Mouse (Mus musculus) left cerebral cortex, adult 2 months (tissue): ENCODE measurements around the gene Adk. TPM values are rescaled to one million over a fixed set of nuclear protein-coding genes. Genes with fewer than 3 reads are reported as not detected.
"Not testable (repeated sequence)": the region's sequence is repeated elsewhere in the genome, so short reads cannot be mapped to it uniquely, and the experiment has no call there.

Experiments used
- DNase-seq, 2 experiments: peaks; one replicate each; pipeline ENCODE4 v3.0.0; 2021 to 2022; ENCODE audit warnings: low spot score in 2 of 2, mixed read lengths in 1 of 2; ENCODE audit errors: extremely low spot score in 1 of 2
- H3K27ac ChIP-seq: fragments of 200-600 bp; 2 replicates; pipeline ENCODE4 v1.8.1; 2022
- H3K4me3 ChIP-seq: fragments of 200-600 bp; 2 replicates; pipeline ENCODE4 v1.8.1; 2022
- CTCF ChIP-seq: fragments of 200-600 bp; IDR thresholded peaks from 2 replicates; pipeline ENCODE4 v1.8.1; 2022; ENCODE audit warnings: antibody characterized with exemption, mild to moderate bottlenecking, moderate library complexity
- intact Hi-C: fragments of 180-260 bp; cut with DNase I; formaldehyde crosslinking; loops from one replicate; pipeline ENCODE4 v1.15.1; 2025
- total RNA-seq, 2 experiments: library from RNA; stranded (reverse); gene quantifications; 2 replicates each; pipeline ENCODE4 v1.2.3; 2021

The Adk gene
- total RNA-seq, 2 experiments from 2014 or later: 59.5 to 69.6 TPM

DNA sequence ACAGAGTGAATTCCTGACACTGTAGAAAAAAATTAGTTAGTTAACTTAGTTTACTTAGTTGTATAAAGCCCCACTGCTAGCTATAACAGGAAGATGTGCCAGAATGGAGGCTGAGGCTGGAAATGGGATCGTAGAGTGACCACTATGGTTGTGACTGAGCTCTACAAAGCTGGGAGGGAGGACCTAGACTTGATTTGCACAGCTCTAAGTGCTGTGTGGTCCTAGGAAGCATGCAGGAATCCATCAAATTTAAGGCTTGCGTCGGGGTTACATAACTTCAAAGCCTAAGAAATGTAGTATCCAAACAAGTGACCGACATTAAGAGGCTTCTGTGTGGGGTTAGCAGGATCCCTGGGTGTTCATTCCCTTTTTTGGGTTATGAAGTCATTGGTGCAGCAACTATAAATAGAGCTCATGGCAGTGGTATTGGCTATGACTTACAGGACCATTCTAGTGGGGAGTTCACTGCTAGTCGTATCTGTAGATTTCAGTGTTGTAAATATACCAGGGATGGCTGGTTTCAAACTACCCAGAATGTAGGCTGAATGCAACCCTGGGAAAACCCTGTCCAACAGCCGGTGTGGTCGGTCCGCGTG lies 410.8 kb downstream of the Adk start:
- no peak for TF ChIP-seq CTCF
- intact Hi-C loops: no loop called here
- no peak overlapping the region for H3K27ac ChIP-seq
- no peak for DNase-seq
- H3K4me3 ChIP-seq: no peak overlapping the region

DNA sequence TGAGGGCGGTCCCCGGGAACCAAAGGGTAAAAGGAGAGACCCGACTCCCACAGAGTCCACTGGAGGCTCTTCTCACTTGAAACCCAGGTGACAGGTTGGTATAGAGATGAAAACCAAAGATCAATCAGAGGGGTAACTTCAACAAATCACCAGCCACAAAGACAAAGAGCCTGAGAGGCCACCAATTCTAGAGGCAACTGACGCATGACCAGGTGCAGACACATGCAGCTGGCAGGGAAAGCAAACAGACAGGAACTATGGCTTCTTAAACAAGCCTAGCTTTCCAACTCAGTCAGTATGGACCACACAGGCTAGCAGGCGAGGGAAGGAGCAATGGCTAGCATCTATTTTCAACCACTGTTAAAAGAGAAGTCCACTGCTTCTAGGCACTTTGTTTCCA lies 418.0 kb downstream of the Adk start:
- TF ChIP-seq CTCF: no peak
- DNase-seq: no peak
- intact Hi-C loops: no loop called here
- Histone ChIP-seq H3K27ac (no peak overlapping the region), H3K4me3 (no peak overlapping the region)

DNA sequence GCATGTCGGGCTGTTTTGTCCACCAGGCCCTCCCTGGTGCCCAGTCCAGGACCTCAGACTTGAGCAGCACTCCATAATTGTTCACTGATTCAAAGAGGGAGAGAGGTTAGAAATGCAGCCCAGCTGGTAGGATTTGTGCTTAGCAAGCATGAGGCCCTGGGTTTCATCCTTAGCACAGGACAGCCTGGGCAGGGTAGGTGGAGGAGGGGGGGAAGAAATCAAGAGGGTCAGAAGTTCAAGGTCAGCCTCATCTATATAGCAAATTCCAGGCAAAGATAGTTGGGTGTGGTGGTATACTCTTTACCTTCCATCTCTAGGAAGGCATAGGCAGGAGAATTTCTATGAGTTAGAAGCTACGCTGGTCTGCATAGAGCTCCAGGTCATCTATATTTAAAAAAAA lies 419.6 kb downstream of the Adk start:
- DNase-seq: no peak
- no peak overlapping the region for H3K4me3 ChIP-seq
- intact Hi-C loops: no loop called here
- no peak for TF ChIP-seq CTCF
- H3K27ac ChIP-seq: no peak overlapping the region

DNA sequence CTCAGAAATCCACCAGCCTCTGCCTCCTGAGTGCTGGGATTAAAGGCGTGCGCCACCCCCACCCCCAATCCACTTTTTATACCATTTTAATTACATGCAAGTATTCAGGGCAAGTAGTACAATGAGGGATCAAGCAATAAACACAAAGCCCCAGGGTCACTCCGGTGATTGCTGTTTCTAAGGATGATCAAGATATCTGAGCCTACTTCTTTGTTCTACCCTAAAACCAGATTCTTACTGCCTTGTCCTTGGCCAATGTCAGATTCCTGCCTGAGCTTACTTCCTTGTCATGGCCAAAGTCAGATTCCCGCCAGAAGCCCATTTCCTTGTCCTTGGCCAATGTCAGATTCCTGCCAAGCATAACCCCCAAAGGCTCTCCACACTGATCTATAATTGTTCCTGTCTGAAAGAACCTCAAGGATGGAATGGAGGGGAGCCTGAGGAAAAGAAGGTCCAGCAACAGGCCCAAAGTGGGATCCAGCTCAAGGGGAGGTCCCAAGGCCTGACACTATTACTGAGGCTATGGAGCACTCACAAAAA lies 422.3 kb downstream of the Adk start:
- H3K4me3 ChIP-seq, intact Hi-C loops, DNase-seq, H3K27ac ChIP-seq: not testable (repeated sequence)

DNA sequence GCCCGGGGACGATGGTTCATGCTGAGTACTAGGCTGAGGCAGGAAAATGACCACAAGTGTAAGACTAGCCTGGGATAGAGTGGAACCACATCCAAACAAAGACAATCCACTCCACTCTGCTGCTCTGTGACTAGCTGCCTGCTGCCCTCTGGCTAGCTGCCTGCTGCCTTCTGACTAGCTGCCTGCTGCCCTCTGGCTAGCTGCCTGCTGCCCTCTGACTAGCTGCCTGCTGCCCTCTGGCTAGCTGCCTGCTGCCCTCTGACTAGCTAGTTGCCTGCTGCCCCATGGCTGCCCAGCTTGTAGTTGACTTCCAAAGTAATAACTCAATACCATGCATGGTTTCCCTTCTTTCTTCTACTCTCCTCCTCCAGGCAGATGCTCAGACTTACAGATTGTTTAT lies 424.8 kb downstream of the Adk start:
- no peak overlapping the region for H3K27ac ChIP-seq
- intact Hi-C loops: no loop called here
- no peak for TF ChIP-seq CTCF
- no peak overlapping the region for H3K4me3 ChIP-seq
- no peak for DNase-seq

DNA sequence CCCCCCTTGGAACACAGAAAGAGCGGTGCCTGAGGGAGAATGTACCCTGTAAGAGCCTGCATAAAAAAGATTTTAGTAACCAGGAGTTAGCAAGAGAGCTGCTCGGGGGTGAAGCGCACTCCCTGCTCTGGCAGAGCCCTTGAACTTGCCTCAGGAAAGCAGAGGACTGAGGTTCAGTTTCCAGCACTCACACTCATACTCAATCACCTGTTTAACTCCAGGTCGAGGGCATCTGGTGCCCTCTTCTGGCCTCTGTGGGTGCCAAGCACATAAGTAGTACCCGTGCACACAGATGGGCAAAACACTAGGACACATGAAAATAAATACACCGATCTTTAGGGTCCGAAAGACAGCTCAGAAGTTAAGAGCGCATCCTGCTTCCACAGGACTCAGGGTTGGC lies 427.2 kb downstream of the Adk start:
- Histone ChIP-seq H3K4me3 (no peak overlapping the region), H3K27ac (no peak overlapping the region)
- DNase-seq: no peak
- TF ChIP-seq CTCF: no peak
- intact Hi-C loops: no loop called here

DNA sequence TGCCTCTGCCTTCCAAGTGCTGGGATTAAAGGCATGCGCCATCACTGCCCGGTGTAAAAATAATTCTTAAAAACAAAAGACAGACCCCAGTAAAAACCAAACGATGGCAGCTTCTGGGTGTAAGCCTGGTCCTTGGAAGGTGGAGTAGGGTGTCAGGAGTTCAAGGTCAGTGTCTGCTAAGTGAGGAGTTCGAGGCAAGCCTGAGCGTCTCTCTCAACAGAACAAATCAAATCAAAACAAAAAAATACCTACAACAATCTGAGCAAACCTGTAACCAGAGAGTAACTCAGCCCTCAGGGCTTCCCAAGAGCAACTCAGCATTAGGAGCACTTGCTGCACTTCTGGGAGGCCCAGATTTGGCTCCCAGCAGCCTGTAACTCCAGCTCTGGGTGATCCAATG lies 427.8 kb downstream of the Adk start:
- H3K4me3 ChIP-seq: no peak overlapping the region
- TF ChIP-seq CTCF: no peak
- intact Hi-C loops: loop anchor here (5.0 kb wide), 1 partner anchor 93 kb away; no protein-coding TSS in a partner anchor
- no peak for DNase-seq
- H3K27ac ChIP-seq: no peak overlapping the region

DNA sequence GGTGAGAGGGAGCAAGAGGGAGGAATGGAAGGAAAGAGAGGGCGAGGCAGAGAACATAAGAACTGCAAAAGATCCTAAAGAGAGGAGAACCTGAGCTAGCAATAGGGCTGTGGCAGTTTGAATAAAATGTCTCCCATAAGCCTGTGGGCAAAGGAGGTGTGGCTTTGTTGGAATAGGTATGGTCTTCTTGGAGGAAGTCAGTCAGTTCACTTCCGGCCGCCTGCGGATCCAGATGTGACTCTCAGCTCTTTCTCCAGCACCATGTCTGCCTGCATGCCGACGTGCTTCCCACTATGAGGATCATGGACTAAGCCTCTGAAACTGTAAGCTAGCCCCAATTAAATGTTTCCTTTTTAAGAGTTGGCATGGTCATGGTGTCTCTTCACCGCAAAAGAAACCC lies 428.9 kb downstream of the Adk start, which contains the start of gene Kat6b:
Gene Kat6b (plus strand): TSS at position 204 of the 400 bp plus-strand sequence.
- no peak for DNase-seq

DNA sequence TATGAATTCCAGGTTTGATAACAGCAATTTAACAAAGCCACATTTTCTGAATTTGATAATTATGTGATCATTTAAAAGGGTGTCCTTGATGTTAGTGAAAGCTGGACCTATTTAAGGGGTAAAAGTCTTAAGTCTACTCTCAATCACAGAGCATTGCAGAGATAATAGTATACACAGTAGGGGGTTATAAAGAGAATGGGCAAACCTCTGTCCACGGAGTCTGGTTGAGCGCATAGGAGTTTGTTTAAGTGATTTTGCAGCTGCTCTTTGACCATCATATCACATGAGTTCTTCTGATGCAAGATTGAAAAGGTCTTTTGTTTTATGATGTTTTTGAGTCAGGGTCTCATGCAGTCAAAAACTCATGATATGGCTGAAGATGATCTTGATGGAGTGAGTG lies 431.8 kb downstream of the Adk start:
- intact Hi-C loops: loop anchor here (5.0 kb wide), 1 partner anchor 97 kb away; no protein-coding TSS in a partner anchor
- Histone ChIP-seq H3K4me3 (no peak overlapping the region), H3K27ac (no peak overlapping the region)
- TF ChIP-seq CTCF: no peak
- no peak for DNase-seq

More for the DNA sequence above, 428.9 kb downstream of the Adk start, which contains the start of gene Kat6b:
- Histone ChIP-seq H3K27ac (no peak within 1 kb of the TSS), H3K4me3 (no peak within 1 kb of the TSS)
- TF ChIP-seq CTCF: no peak
- intact Hi-C loops: loop anchor here (5.0 kb wide), 1 partner anchor 94 kb away; no protein-coding TSS in a partner anchor

DNA sequence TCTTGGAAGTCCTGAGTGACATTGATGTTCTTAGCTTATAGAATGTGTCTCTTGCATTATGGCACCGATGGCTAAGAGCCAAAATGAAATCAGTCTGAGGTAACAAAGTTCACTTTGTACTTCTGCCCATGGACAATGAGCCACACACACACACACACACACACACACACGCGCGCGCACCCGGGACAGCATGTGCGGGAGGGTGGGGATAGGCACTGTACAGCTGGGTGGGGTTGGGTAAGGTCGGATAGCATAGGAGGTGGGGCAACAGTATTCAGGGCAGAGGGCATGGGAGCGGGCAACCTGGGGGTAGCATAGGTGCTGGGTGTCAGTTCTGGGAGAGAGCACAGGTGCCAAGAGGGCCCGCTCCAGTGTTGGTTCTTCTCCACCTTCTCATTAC lies 432.3 kb downstream of the Adk start:
- intact Hi-C loops: loop anchor here (5.0 kb wide), 1 partner anchor 97 kb away; no protein-coding TSS in a partner anchor
- Histone ChIP-seq H3K4me3 (no peak overlapping the region), H3K27ac (no peak overlapping the region)
- TF ChIP-seq CTCF: no peak
- no peak for DNase-seq

DNA sequence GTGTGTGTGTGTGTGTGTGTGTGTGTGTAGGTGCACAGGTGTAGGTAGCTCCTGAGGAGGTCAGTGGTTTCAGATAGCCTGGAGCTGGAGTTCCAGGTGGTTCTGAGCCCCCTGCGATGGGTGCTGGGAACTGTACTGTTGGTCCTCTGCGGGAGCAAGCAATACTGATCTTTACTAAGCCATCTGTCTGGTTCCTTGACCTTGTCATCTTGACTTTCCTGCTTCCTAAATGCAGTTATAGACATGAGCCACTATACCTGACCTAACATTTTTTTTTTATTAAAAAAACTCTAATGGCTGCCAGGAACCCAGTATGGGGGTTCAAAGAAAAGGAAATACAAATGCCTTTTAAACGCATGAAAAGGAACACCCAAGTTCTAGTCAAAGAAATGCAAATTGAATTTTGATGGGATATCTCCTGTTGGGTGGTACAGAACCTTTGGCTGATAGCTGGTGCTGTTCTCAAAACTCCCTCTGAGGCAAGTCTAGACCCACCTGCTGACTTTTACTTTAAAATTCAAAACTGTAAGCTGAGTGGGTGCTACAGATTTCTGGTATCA lies 433.7 kb downstream of the Adk start:
- no peak for TF ChIP-seq CTCF
- DNase-seq: no peak
- Histone ChIP-seq H3K4me3 (no peak overlapping the region), H3K27ac (no peak overlapping the region)
- intact Hi-C loops: no loop called here

DNA sequence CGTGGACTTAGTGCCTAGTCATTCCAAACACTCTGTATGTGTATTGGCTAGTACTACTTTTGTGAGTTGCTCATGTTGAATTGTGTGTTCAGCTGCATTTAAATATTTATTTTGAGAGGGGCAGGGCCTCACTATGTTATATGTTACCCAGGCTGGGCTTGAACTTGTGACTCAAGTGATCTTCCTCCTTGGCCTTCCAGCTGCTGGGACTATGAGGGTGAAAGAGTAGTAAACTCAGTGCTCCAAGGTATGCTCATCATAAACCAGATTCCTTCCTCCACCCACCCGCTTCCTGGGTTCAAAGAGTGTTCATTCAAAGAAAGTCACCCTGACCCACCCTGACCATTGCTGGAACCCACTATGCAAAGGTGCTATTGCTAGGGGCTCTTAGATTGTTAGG lies 434.8 kb downstream of the Adk start:
- DNase-seq, intact Hi-C loops, H3K27ac ChIP-seq, H3K4me3 ChIP-seq: not testable (repeated sequence)

DNA sequence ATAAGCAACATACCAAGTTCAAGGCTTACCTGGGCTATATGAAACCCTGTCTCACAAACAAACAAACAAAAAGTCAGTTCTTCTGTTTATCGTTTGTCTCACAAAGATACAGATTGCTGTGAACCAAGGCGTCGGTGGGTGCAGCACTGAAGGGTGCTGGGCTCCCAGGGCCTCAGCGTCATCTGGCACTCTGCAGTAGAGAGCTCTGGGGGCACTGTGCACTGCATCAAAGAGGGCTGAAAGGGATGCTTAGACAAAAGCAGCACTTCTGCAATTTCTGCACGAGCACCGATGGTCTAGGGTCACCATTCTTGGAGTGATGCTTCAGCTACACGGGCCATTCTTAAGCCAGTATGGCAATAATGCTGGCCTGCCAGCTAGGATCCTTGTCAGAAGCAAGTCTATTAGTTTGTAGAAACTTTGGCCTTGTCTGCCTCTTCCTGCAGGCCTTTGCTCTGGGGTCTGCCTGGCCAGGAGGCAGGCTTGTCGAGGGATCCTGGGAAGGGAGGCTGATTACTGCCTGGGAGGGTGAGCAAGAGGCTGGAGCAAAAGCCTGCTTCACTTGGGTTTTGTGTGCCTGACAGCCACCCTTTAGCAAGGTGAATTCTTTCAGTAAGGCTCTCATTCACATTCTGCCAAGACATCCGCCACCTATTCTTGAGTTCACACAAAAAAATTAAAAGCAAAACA lies 436.2 kb downstream of the Adk start:
- DNase-seq, H3K27ac ChIP-seq, H3K4me3 ChIP-seq, intact Hi-C loops: not testable (repeated sequence)
